Mouse (Mus musculus): ENCODE measurements at regions not wholly inside any gene's neighbourhood (a gene's known extent, or its start where the extent isn't known, plus 50 kb on each side); places are given as distances from the start of the nearest gene placed in this dataset.

DNA sequence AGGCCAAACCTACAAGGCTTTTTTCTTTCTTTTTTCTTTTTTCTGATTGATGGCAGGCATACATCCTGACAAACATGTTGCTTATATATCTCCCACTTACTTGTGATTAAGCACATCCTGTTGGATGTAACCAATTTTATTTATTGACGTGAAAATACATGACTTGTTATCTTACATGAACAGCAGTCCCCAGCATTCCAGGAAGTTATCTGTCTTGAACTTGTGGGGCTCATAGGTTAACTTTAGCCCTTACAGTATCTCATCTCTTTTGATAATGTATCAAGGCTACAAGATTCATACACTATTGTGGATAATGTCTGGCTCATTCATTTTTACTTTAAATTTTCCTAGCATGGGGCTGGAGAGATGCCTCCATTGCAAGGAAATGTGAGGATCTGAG lies 852.0 kb upstream of the Agtr1b start:
- no peak for DNase-seq (ENCODE audit: low read depth, low spot score)

DNA sequence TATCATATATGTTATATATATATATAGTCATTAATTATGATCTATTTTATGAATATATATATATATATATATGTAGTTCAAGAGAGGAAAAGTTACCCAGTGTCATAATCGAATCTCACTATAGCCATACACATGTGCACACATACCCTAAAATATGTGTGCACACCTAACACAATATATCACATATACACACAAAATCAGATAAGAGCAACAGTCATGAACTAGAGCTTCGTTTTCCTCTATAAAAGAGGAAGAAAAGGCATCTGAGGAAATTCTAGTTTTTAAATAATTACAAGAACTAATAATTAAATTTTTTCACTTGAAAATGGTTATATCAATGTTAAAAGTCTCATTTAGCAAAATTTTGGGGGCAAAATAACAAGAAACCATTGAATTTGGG lies 835.3 kb upstream of the Tbl1xr1 start:
- DNase-seq (ENCODE audit: low read depth, low spot score) = no peak

- no peak for DNase-seq (ENCODE audit: low read depth, low spot score)
These were observed 820.2 kb upstream of the Tbl1xr1 start for GRCm38 (mm10) chr3:21256129-21256760.

- DNase-seq (ENCODE audit: low read depth, low spot score) = no peak
These were observed 813.1 kb upstream of the Tbl1xr1 start for GRCm38 (mm10) chr3:21263317-21263716.

GRCm38 (mm10) chr3:21265491-21265890 lies 811.0 kb upstream of the Tbl1xr1 start:
- no peak for DNase-seq (ENCODE audit: low read depth, low spot score)

DNA sequence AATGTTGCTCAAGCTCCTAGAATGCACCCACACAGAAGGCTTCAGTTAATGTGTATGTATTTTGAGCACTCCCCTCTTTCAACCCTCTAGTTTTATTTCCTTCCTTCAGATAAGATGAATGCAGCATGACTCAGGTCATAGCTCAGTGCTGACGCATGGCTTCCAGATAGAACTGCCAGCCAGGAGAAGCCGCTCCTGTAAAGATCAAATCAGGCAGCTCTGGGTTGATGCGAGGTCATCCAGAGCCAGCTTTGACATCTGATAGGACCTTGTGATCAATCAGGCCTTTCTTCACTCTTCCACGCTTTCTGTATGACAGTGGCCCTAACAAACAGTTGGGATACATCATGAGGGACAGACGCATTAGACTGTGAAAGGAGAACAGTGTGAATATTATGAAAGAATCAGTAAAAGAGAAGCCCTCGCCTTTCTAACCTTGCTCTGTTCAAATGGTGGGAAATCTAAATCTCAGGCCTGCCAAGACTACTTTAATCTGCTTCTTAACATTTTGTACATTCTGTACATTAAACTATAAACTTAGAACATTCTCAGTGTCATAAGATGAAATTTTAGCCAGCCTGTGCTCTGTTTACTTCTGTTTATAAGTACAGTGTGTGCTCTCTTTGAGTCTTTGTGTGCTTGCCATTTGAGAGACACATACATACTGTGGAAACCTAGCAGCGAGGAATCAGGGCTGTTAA lies 807.9 kb upstream of the Tbl1xr1 start:
- DNase-seq (ENCODE audit: low read depth, low spot score) = no peak

GRCm38 (mm10) chr3:21269130-21269440 lies 807.4 kb upstream of the Tbl1xr1 start:
- DNase-seq (ENCODE audit: low read depth, low spot score) = no peak

DNA sequence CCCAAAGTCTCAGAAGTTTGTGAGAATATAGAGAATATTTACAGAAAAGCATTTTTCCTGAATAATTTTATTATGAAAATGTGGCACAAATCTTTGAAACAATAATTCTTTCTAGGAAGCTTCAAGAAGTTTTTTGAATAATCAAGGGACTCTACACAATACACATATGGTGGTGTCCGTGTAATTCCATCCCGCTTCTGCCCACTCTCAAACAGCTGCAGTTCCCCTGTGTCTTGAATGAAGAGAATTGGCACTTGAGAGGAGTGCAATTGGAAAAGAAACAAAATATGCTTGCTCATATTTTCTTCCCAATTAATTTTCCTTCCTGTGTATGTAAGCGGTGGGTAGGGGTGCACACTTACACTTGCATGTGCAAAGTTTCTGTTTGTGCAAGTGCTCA lies 805.7 kb upstream of the Tbl1xr1 start:
- DNase-seq (ENCODE audit: low read depth, low spot score) = no peak

DNA sequence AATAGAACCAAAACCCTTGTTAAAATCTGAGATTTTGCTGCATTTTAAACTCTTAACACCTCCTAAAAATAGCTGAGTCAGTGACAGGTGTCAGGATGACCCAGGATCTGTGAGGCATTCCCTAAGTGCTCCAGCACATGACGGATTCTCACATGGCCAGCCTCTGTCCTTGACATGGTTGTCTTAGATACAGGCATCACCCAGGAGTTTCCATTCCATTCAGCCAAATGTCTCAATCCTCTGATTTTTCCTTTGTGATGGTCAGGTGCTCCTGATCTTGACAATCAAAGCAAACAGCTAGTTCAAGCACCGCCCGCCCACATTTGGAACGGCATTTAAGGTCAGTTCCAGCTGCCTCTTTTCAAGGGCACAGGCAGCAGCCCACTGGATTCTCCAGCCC lies 804.2 kb upstream of the Tbl1xr1 start:
- no peak for DNase-seq (ENCODE audit: low read depth, low spot score)

GRCm38 (mm10) chr3:21292774-21293173 lies 783.7 kb upstream of the Tbl1xr1 start:
- no peak for DNase-seq (ENCODE audit: low read depth, low spot score)

DNA sequence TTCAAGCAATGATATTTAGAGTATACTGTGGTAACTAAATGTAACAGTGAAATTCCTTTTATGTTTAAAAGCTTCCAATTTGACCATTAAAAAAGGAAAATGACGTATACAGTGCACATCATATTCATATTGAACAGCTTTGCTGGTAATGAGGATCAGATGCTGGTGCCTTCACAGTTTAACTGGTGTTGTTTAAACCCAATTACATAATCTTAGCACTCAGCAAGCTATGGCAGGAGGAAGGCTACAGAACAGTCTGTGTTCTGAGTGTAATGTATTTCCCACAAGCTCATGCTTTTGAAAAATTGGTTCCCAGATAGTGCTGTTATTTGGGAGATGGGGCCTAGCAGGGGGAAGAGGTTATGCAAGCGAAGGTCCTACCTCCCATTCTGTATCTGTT lies 783.1 kb upstream of the Tbl1xr1 start:
- DNase-seq (ENCODE audit: low read depth, low spot score) = no peak

DNA sequence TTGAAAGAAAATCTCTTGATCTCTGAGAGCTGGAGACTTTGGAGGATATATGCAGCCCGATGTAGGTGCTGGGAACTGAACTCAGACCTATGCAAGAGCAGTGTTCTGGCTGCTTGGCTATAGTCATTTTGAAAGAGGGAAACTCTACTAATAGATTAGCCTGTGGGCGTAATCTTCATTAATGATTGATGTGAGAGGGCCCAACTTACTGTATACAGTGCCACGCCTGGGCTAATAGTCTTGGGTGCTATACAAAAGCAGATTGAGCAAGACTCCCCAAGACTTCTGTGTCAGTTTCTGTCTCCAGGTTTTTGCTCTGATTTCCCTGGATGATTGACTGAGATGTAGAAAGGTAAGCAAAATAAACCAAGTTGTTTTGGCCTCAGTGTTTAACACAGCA lies 781.7 kb upstream of the Tbl1xr1 start:
- DNase-seq (ENCODE audit: low read depth, low spot score) = no peak

DNA sequence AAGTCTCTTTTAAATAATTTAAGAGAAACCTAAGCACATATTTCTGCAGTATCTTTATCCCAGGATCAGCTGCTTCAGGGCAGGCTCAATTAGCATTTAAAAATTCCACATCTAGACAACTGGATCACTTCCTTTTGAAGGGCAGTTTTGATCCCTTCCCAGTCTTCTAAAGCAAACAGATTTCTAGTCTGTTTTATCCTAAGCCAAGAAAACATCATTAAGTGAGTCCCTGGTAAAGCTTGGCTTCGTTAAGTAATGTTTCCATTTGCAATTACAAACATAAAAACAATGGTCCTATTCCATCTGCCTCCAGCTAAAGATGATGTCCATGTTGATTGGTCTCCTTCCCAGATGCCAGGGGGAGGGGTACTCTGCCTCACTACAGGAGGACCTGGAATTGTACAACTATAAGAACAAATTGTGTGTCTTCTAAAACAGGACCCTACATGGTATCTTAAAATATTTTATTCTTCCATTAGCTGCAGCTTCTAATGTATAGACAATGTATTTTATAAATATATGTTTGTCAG lies 779.8 kb upstream of the Tbl1xr1 start:
- no peak for DNase-seq (ENCODE audit: low read depth, low spot score)

DNA sequence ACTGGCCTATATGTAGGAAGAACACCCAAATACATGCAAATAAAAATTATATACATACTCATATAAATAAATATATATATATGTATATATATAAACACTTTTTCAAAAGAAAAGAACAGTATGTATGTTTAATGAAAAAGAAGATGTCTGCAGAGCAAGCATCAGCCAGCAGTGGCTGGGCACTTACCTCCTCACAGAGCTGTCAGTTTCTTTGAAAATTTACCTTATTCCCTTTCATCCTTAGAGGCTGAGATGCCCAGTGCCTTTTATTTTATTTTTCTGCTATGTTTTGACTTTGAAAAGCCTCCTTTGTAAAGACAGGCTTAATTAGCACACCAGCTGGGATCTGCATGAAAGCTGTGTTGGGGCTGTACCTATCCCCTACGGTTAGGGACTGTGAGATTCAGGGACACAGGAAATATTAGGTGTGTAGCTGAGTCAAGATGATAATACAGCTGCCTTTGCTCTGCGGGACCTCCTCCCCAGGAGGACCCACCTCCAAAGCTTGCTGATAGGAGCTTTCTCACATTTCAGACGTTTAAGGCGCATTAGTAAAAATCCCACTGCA lies 751.0 kb upstream of the Tbl1xr1 start:
- no peak for DNase-seq (ENCODE audit: low read depth, low spot score)

GRCm38 (mm10) chr3:21341916-21342315 lies 734.5 kb upstream of the Tbl1xr1 start:
- no peak for DNase-seq (ENCODE audit: low read depth, low spot score)

- no peak for DNase-seq (ENCODE audit: low read depth, low spot score)
These were observed 733.4 kb upstream of the Tbl1xr1 start for GRCm38 (mm10) chr3:21343095-21343494.

- DNase-seq (ENCODE audit: low read depth, low spot score) = no peak
These were observed 727.0 kb upstream of the Tbl1xr1 start for GRCm38 (mm10) chr3:21349421-21349820.

DNA sequence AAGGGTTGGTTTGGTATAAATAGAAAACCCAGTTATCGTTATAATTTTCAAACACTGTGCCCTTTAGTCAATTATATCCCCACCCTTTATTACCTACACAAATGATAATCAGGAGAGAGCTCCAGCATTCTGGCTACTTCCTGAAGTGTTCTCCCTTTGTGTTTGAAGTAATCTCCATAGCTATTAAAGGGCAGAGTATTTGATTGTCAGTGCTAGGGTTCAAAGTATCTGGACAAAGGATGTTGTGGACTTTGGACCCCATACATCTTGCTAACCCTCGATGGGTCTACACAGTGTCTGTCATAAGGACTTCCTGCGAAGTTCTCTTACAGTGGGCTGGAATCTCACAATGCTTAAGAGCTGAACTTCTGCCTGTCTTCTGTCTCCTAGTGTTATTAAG lies 720.3 kb upstream of the Tbl1xr1 start:
- DNase-seq (ENCODE audit: low read depth, low spot score) = no peak

DNA sequence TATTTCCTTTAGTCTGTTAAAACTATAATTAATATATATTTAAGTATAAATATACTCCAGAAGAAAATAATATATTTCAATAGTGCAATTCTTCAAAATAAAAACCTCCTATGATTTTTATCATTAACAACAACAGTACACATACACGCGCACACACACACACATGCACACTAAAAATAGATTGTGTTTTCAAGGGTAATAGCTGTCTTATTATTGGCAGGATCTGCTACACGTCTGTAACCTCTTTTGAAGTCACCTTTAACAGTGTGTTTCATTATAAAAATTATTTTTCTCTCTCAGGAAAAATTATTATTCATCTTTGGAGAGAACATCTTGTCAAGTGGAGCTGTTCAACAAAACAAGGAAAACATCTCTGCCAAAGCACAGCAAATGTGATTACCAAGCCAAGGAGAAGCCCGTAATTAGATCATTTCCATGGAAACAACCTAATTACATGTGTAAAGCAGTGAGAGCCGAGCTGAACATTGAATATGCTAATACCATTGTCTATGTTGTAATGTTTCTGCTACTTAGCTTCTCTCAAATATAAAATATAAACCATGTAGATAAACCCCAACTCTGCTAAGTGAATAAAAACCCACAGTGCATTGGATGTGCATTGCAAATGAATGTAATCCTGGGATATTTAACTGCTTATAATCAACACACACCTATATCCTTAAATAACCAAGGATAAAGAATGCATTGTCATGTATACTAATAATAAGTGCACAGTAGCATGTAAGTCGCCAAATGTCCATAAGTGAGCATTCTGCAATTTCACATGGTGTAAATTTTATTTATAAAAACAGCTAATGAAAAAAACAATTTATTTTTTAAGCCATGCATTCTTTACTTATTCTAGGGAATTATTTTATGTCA lies 719.4 kb upstream of the Tbl1xr1 start:
- DNase-seq (ENCODE audit: low read depth, low spot score) = no peak

DNA sequence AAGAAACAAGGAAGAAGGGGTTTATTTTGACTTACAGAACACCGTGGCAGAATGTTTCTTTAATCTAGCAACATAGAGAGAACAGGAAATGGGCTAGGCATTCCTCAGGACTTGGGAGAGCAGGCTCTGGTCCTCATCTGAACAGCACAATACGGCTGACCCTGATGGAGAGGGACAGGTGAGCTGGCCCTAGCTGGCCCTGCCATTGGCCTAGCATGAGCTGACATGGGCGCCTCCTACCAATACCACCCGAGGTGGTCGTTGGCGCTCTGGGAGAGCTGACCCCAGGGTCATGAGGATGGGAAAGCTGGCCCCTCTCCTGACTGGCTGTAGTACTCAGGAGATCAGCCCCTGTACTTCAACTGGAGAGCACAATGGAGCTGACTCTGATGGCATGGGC lies 718.4 kb upstream of the Tbl1xr1 start:
- DNase-seq (ENCODE audit: low read depth, low spot score) = no peak

DNA sequence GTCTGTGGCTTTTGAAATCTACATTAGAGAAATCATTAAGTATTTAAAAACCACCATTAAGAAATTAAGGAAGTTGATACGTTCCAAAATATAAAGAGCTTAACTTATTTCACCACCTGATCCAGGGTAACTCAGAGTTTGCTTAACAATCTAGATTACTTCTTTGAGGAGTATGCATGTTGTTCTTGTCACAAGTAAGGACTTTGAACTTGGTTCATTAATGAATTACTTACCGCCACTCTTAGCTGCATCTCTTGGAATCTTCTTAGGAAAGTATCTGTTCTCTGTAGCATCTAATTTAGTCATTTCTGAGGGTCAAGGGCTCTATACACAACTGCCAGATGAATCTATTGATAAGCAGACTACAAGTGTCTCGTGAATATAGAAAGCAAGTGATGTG lies 715.4 kb upstream of the Tbl1xr1 start:
- DNase-seq (ENCODE audit: low read depth, low spot score) = no peak

GRCm38 (mm10) chr3:21379816-21380215 lies 696.6 kb upstream of the Tbl1xr1 start:
- no peak for DNase-seq (ENCODE audit: low read depth, low spot score)
